Mouse (Mus musculus) embryonic fibroblast, embryonic 13.5 days (primary cell): ENCODE measurements at regions not wholly inside any gene's neighbourhood (a gene's known extent, or its start where the extent isn't known, plus 50 kb on each side); places are given as distances from the start of the nearest gene placed in this dataset.

Experiments
- CTCF ChIP-seq: IDR thresholded peaks from 2 replicates; pipeline ENCODE4 v1.5.1; 2011; ENCODE audit warnings: mild to moderate bottlenecking, control low read depth, low read length, moderate library complexity, borderline replicate concordance; ENCODE audit not compliant: insufficient read depth
- POLR2A ChIP-seq: IDR thresholded peaks from 2 replicates; pipeline ENCODE4 v1.6.1; 2011; ENCODE audit warnings: low read depth, mild to moderate bottlenecking, control low read depth, low read length, moderate library complexity

GRCm38 (mm10) chr4:153321085-153321484 lies 161.5 kb downstream of the Ajap1 start:
- TF ChIP-seq CTCF (no peak), POLR2A (no peak)
